Mouse (Mus musculus) lung, embryonic 14.5 days (tissue): Measurements from ENCODE around the gene Jade2. TPM values are rescaled to one million over a fixed set of nuclear protein-coding genes. Genes with fewer than 3 reads are reported as not detected.

ENCODE experiments used
- ATAC-seq: fragments of 200-750 bp; cut with Nextera tagmentation; 2 replicates; pipeline ENCODE4 v1.8.0; 2017; ENCODE audit warnings: mild to moderate bottlenecking, moderate TSS enrichment, moderate library complexity; ENCODE audit not compliant: insufficient read depth
- DNase-seq: peaks from one replicate; pipeline ENCODE4 v3.0.0-alpha.2; 2015
- H3K27ac ChIP-seq: fragments of 300-500 bp; sonication (generic); 2 replicates; pipeline ENCODE4 v1.5.1; 2014; ENCODE audit warnings: low read depth, mild to moderate bottlenecking, moderate library complexity
- H3K27me3 ChIP-seq: fragments of 300-500 bp; sonication (generic); 2 replicates; pipeline ENCODE4 v1.6.1; 2014; ENCODE audit warnings: low read length, control low read depth; ENCODE audit not compliant: insufficient read depth
- H3K36me3 ChIP-seq: fragments of 300-500 bp; sonication (generic); 2 replicates; pipeline ENCODE4 v1.6.1; 2014; ENCODE audit warnings: control low read depth; ENCODE audit not compliant: insufficient read depth
- H3K4me1 ChIP-seq: fragments of 300-500 bp; sonication (generic); 2 replicates; pipeline ENCODE4 v1.6.1; 2014; ENCODE audit warnings: antibody characterized with exemption, control low read depth; ENCODE audit not compliant: insufficient read depth
- H3K4me2 ChIP-seq: fragments of 300-500 bp; sonication (generic); 2 replicates; pipeline ENCODE4 v1.6.1; 2014; ENCODE audit warnings: mild to moderate bottlenecking
- H3K4me3 ChIP-seq: fragments of 300-500 bp; sonication (generic); 2 replicates; pipeline ENCODE4 v1.5.1; 2014; ENCODE audit warnings: low read depth, low read length
- H3K9ac ChIP-seq: fragments of 300-500 bp; sonication (generic); 2 replicates; pipeline ENCODE4 v1.6.1; 2014
- H3K9me3 ChIP-seq: fragments of 300-500 bp; sonication (generic); 2 replicates; pipeline ENCODE4 v1.6.1; 2016; ENCODE audit warnings: low read depth, low read length, control low read depth
- CTCF ChIP-seq: IDR thresholded peaks from 2 replicates; pipeline ENCODE4 v1.5.1; 2016; ENCODE audit warnings: antibody characterized with exemption, low read depth
- WGBS: fragments of 180-500 bp; shearing (Covaris S2); extraction: QIAGEN DNeasy Blood & Tissue Kit; methylation state at CpG from one replicate; pipeline ENCODE4 v1.1.7; 2014; 5-methylcytosine and 5-hydroxymethylcytosine counted together
- polyA plus RNA-seq: library from polyadenylated mRNA; unstranded; fragments of >200 nt; fragmentation: Nextera tagmentation; extraction: Ambion mirVana; gene quantifications from 2 replicates; pipeline ENCODE4 v1.2.1, GENCODE M21; 2014

Gene Jade2
- polyA plus RNA-seq, 1 experiment from 2014 or later: 1.6 TPM

- WGBS: 49% methylated on average over 6 of the region's 6 CpGs
- no peaks in the 10 kb centered on the region for H3K9me3 ChIP-seq
- ATAC-seq (no peak), DNase-seq (peak; percentile 78)
- peak; percentile 13; the same call in 1 of the 2 replicates for TF ChIP-seq CTCF
- no peak overlapping the region for H3K4me2 ChIP-seq
- no peak overlapping the region for H3K4me3 ChIP-seq
- no peak overlapping the region for H3K9ac ChIP-seq
- no peaks in the 10 kb centered on the region for H3K27me3 ChIP-seq
- no peaks in the 10 kb centered on the region for H3K36me3 ChIP-seq
- no peaks in the 10 kb centered on the region; the same call in 1 of the 2 replicates for H3K4me1 ChIP-seq
- no peak overlapping the region for H3K27ac ChIP-seq
These were observed 47.7 kb downstream of the Jade2 start for GRCm38 (mm10) chr11:51809632-51810224.

GRCm38 (mm10) chr11:51807108-51807879, 50.2 kb downstream of the Jade2 start:
- Histone ChIP-seq H3K4me1 (no peaks in the 10 kb centered on the region; the same call in 1 of the 2 replicates), H3K9me3 (no peaks in the 10 kb centered on the region), H3K36me3 (no peaks in the 10 kb centered on the region), H3K4me3 (no peak overlapping the region), H3K27me3 (no peaks in the 10 kb centered on the region), H3K9ac (no peak overlapping the region), H3K4me2 (no peak overlapping the region), H3K27ac (0 out of 2 replicates have a peak overlapping the region, but pooled peaks have one; percentile 3)
- peak; percentile 1; the same call in 1 of the 2 replicates for TF ChIP-seq CTCF
- ATAC-seq: no peak
- DNase-seq: no peak
- WGBS: 34% methylated on average over 13 of the region's 13 CpGs

- DNase-seq (peak; percentile 91), ATAC-seq (peak; percentile 74)
- Histone ChIP-seq H3K4me1 (no peaks in the 10 kb centered on the region; the same call in 1 of the 2 replicates), H3K4me3 (peak overlapping the region; percentile 47), H3K9me3 (no peaks in the 10 kb centered on the region), H3K4me2 (peak overlapping the region; percentile 72), H3K9ac (peak overlapping the region; percentile 42), H3K27me3 (no peaks in the 10 kb centered on the region), H3K36me3 (no peaks in the 10 kb centered on the region), H3K27ac (peak overlapping the region; percentile 50)
- no peak for TF ChIP-seq CTCF
- 12% methylated on average over 17 of the region's 17 CpGs for WGBS
These were observed 52.1 kb downstream of the Jade2 start for GRCm38 (mm10) chr11:51805221-51805981.

GRCm38 (mm10) chr11:51800634-51801325, 56.7 kb downstream of the Jade2 start:
- H3K27me3 ChIP-seq: no peaks in the 10 kb centered on the region
- 16% methylated on average over 7 of the region's 8 CpGs for WGBS
- TF ChIP-seq CTCF: no peak
- ATAC-seq (no peak), DNase-seq (no peak)
- H3K4me1 ChIP-seq: no peaks in the 10 kb centered on the region; the same call in 1 of the 2 replicates
- H3K36me3 ChIP-seq: no peaks in the 10 kb centered on the region
- H3K4me3 ChIP-seq: no peak overlapping the region
- no peak overlapping the region for H3K4me2 ChIP-seq
- no peaks in the 10 kb centered on the region for H3K9me3 ChIP-seq
- no peak overlapping the region for H3K9ac ChIP-seq
- H3K27ac ChIP-seq: no peak overlapping the region

- 62% methylated on average over 4 of the region's 4 CpGs for WGBS
- peak; percentile 65 for DNase-seq
- H3K4me2 ChIP-seq: no peak overlapping the region
- H3K27ac ChIP-seq: no peak overlapping the region
- H3K27me3 ChIP-seq: no peaks in the 10 kb centered on the region
- no peaks in the 10 kb centered on the region for H3K4me1 ChIP-seq
- H3K36me3 ChIP-seq: peaks cover 13% of the 10 kb centered on the region
- H3K9me3 ChIP-seq: no peaks in the 10 kb centered on the region
- no peak for ATAC-seq
- H3K4me3 ChIP-seq: no peak overlapping the region
- no peak overlapping the region for H3K9ac ChIP-seq
- TF ChIP-seq CTCF: no peak
These were observed 61.2 kb downstream of the Jade2 start for GRCm38 (mm10) chr11:51796272-51796671.

GRCm38 (mm10) chr11:51790662-51791061, 66.8 kb downstream of the Jade2 start:
- WGBS: 96% methylated on average over 7 of the region's 7 CpGs
- Histone ChIP-seq H3K4me3 (no peak overlapping the region), H3K27ac (no peak overlapping the region), H3K4me1 (no peaks in the 10 kb centered on the region), H3K4me2 (no peak overlapping the region), H3K9ac (no peak overlapping the region), H3K9me3 (no peaks in the 10 kb centered on the region), H3K36me3 (peaks cover 59% of the 10 kb centered on the region), H3K27me3 (no peaks in the 10 kb centered on the region)
- ATAC-seq: no peak
- TF ChIP-seq CTCF: no peak
- DNase-seq: no peak
